Mouse (Mus musculus) cerebellum, adult 18-20 months (tissue): ENCODE data around the gene Kcnj9.

Experiments used
- DNase-seq, 2 experiments: peaks; one replicate each; pipeline ENCODE4 v3.0.0; 2021

Gene Kcnj9

GRCm38 (mm10) chr1:172311921-172312767, 17.0 kb downstream of the Kcnj9 start:
- DNase-seq: peak; percentile 90 to 93

DNA sequence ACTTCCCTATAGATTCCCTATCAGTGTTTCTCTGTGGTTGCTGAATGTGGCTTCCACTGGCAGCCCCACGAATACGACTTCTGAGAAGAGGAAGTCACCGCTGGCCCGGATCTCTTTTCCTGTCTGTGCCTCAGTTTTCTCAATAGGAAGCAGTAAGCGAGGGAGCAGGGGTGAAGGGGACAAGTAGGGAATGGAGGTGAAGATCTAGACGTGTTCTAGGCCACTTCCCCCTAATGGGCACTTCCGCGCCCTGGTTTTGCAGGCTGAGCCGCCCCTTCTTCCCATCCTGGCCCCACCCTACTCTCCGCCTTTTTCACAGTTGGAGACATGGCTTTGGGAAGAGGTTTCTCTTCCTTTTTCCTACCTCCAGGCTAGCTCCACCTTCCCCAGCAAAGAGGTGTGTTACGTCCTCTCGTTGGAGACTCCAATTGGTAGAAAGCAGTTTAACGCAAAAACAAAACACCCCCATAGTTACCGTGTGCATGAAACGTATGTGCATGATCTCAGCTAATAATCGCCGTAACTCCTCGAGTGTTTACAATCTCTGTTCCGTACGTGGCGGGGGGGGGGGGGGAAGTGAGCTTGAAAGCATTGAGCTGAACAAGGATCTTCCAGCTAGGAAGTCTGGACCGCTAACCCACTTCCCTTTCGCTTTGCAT, 17.7 kb downstream of the Kcnj9 start:
- peak; percentile 72 to 88 for DNase-seq

GRCm38 (mm10) chr1:172309699-172310398, 19.3 kb downstream of the Kcnj9 start:
- DNase-seq: peak; percentile 90 to 94

- DNase-seq: peak in 1 of 2 experiments; percentile 29
These were observed 20.7 kb downstream of the Kcnj9 start for GRCm38 (mm10) chr1:172308409-172308808.

DNA sequence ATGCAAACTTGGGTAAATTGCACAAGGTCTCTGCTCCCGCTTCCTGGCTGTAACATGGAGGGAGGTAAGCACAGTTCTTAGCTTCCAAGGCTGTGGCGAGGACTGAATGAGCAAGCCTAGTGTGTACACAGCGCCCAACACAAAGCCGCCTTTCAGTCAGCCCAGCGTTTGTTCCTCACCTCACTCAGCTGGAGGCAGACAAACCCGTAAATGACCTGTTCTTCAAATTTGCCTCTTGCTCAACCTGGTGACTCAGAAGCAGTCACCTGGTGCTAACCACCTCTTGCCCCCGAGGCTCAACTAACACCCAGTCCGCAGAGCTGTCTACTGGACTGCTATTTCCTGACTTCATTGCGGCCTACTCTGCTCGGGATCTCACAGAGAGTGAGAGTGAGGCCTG, 21.2 kb downstream of the Kcnj9 start:
- no peak for DNase-seq

GRCm38 (mm10) chr1:172306885-172307284, 22.2 kb downstream of the Kcnj9 start:
- DNase-seq: peak in 1 of 2 experiments; percentile 28

DNA sequence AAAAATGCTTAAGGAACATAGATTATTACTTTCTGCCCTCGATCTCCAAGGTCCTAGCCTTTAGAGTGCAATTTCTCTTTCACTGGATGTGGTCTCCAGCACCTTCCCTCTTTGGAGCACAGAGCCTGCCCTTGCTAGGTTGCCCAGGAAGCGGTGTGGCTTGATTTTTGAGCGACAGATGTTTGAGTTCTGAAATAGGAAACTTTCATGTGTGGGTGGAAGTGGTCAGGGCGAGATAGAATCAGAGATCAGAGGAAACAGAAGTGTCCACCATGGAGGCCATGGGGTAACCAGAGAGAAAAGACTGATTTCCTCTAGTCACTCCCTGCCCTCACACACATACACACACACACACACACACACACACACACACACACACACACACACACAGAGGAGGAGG, 22.9 kb downstream of the Kcnj9 start:
- DNase-seq: no peak

- DNase-seq: no peak
These were observed 23.5 kb downstream of the Kcnj9 start for GRCm38 (mm10) chr1:172305635-172306034.

- no peak for DNase-seq
These were observed 24.0 kb downstream of the Kcnj9 start for GRCm38 (mm10) chr1:172305153-172305552.

GRCm38 (mm10) chr1:172304443-172304842, 24.7 kb downstream of the Kcnj9 start:
- DNase-seq: no peak

GRCm38 (mm10) chr1:172302851-172303250, 26.3 kb downstream of the Kcnj9 start:
- no peak for DNase-seq

DNA sequence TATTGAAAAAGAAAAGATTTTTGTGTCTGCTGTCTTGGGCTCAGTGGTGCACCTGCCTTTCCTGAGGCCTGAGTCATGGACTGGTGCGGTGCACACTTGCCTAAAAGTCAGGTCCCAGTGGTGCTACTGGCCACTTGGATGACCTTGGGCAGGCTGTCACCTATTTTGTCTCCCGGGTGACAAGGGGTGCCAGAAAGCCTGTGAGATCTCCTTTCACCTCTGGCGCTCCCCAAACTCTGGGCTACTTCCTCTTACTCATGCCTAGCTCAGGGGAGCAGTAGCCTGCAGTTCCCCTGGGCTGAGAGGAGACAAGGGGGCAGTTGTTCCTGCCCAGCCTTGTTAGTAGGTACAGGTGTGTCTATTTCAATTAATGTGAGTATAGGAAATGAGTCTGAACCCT, 26.8 kb downstream of the Kcnj9 start:
- no peak for DNase-seq

- no peak for DNase-seq
These were observed 27.9 kb downstream of the Kcnj9 start for GRCm38 (mm10) chr1:172301180-172301579.

GRCm38 (mm10) chr1:172300247-172300646, 28.9 kb downstream of the Kcnj9 start:
- DNase-seq: no peak

DNA sequence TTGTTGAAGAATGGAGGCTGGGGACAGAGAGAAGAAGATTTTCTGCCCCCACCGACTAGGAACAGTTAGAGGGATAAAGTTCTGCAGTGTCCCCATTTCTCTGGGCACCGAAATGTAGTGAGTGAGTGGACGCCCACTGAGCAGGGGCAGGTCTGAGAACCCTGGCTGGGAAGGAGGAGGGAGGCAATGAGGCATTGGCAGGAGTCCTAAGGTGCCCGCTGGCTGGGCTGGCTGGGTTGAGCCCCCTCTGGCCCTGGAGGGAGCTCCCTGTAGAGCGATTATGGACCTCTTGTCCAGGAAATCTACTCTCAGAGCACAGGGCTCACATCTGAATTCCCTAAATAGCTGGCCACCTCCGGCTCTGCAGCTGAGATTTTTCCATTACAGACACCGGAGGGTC, 29.6 kb downstream of the Kcnj9 start:
- DNase-seq: no peak

GRCm38 (mm10) chr1:172297611-172298537, 31.2 kb downstream of the Kcnj9 start, which contains the start of gene Atp1a2:
TSS of gene Atp1a2 (minus strand) at chr1:172298064.
- DNase-seq: peak in 1 of 2 experiments; percentile 17

DNA sequence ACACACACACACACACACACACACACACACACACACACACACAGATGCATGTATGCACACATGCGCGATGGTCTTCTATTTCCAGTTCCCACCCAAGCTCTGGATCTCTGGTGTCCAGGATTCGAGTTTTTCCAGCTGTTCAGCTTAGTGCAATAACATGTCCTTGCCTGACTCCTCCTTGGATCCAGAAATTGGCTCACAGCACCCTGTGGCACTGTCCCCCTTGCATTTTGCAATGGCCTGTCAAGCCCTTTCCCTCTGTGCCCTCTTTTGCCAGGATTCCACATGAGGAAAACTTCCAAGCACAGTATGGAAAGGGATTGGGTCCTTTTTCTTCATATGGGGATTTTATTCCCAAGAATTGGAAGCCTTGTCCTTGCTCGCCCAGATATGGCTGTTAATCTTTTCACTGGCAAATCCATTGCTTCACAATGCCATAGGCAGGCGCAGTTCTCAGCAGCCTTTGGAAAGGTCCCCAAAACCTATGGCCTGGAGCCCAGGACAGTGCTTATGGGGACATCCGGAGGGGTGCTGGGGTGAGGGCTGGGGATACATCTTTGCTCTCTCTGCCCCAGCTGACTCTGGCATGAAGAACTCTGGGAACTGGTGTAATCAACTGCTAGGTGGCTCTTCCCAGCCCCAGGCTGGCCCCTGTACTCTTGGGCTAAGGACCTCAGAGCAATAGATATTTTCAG, 32.2 kb downstream of the Kcnj9 start:
- peak in 1 of 2 experiments; percentile 27 for DNase-seq

DNA sequence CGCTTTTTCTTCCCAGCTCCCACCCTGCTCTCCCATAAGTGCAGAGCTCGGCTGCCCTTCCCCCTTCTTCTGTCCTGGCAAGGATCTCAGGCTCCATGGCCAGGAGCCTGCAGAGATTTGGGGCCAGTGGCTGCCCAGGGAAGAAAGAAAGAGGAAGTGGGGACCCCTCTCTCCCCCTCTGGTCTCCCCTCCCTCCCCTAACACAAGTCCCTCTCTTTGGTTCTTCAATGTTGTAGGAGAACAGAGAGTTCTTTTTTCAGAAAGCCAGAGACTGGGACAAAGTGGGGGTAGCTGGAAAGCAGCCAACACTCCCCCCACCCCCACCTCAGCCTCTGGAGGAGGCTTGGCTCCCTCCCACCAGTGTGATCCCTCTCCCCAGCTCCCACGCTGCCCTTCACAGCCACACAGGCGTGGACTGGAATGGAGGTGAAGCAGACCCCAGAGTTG, 33.3 kb downstream of the Kcnj9 start:
- DNase-seq: peak in 1 of 2 experiments; percentile 22

DNA sequence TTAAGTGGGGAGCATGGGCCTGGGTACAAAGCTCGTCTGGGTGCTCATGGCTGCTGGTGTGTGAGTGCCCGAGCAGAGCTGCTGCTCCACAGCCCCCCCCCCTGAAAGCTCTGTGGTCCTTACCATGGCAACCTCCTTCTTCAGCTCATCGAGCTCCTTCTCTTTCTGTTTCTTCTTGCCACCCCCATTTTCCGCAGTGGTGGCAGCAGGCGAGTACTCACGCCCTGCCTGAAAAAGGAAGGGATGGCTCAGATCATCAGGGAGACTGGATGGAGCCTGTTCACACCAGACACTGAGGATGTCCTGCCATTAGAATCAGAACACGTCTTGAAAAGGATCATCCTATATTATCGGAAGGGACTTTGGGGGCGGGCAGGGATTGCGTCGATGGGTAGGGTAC, 35.7 kb downstream of the Kcnj9 start:
- no peak for DNase-seq

DNA sequence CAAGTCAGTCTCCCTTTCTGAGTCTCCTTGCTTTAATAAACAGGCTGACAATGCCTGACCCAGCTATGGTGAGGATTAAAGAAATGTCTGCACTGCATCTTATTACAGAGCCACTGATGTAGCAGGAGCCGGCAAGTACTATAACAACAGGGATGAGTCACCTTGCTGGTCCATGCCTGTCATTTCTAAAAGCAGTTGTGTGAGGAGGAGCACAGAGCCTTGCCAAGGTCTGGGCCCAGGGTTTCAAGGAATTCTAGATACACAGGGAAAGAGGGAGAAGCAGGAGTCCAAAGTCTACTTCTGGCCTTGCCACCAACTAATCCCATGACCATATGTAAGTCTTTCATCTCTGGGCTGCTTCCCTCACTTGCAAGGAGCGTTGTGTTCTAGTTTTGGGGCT, 36.2 kb downstream of the Kcnj9 start:
- no peak for DNase-seq

DNA sequence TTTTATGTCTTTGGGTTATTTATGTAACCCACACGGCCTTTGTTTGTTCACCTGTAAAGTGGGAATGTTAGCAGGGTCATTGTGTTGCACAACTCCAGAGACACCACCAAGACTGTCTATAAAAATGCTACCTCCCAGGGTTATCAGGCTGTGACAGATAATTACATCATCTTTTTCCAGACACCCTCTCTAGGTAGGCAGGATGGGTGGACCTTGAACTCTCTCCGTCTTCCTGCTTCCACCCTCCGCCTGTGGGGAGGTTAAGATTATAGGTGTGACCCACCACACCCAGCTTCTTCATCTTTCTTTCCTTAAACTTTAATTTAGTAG, 39.5 kb downstream of the Kcnj9 start:
- DNase-seq: no peak
